Mouse (Mus musculus) forelimb bud, embryonic 11.5 days (tissue): ENCODE data around the gene Stra8.

Experiments used
- DNase-seq: peaks from one replicate; pipeline ENCODE4 v3.0.0-alpha.2; 2012; ENCODE audit warnings: low read depth, low spot score

Gene Stra8

DNA sequence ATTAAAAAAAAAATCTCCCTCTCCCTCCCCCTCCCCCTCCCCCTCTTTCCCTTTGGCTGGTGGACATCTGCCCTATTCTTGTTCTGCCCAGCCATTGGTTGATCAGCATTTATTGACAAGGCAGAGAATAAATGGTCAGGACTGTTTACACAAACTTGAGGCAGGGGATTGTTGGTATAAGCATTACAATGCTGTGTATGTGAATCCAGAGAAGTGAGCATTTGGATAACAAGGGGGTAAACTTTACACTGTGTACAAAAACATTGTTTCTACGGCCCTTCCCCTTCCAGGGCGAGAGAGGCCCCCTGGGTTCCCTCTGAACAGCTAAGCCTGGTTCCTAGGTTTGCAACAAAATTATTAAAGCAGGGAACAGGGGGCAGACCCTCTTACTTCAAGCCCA, 21.5 kb downstream of the Stra8 start:
- no peak for DNase-seq

DNA sequence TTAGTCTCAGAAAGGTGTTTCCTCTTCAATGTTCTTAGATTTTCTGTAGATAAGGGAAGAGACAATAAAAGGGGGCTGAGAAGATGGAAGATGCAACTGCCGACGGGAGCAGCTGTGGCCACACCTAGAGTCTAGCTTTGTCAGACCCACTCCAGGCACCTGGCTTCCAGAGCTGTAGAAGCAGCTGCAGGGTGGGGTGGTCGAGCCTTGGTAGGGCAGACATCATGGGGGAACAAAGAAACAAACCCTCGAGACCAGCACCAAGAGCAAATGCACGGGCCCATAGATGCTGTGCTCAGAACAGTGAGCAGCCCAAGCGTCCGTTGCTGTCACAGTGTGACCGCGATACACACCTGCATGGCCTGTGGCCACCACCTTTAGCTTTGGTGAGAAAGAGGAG, 22.5 kb downstream of the Stra8 start:
- no peak for DNase-seq

DNA sequence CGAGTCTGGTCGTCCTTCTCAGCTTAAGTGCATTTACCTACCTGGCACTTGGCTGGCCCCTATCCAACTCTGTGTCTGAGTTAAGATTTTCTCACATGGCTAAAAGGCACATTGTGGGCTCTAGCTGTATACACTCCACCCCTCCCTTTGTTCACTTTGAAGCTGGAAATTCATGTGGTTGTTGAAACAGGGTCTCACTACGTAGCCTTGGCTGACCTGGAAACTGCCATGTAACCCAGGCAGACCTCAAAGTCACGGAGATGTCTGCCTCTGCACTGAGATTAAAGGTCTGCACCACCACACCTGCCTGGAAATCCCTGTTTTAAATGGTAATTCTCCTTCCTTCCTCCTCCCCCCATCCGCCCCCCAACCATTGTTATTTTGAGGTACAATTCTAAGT, 23.5 kb downstream of the Stra8 start:
- DNase-seq, result no peak

DNA sequence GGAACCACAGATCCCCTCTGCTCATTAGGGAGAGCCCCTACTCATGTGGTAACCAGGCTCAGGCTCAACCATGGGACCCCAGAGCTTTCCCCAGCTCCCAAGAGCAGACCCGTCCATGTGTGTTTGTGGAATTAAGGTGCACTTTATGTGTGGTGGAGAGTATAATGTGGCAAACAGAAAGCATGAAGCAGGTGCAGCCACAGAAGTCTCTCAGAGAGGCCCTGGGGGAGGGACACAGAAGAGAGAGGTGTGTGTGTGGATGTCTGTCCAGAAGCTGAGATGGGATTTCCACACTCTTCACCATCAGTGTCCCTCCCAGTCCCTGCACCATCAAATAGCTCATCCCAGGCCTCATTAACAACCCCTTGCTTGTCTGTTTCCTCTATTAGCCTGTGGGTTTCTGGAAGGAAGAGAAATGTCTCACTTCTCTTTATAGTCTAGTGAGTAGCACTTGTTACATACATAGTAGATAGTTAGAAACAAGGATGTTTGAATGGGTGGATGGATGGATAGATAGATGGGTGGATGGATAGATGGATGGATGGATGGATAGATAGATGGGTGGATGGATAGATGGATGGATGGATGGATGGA, 26.6 kb downstream of the Stra8 start:
- DNase-seq, result no peak

DNA sequence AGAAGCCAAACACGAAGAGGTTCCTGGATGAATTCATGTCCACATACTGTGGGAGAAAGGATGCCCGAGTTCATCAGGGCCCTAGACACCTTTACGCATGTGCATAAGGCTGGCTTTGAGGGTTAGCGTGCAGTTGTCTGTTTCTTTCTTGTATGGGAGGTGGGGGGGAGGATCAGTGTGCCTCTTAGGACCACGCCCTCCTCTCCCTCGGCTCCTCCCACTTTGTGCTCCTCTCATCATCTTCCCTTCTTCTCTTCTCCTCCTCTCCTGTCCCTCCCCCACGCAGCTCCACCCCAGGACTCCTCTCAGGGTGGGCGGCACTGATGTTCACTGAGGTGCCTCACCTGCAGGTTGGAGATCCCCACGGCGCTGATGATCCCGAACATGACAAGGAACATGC, 28.5 kb downstream of the Stra8 start:
- DNase-seq, result no peak

DNA sequence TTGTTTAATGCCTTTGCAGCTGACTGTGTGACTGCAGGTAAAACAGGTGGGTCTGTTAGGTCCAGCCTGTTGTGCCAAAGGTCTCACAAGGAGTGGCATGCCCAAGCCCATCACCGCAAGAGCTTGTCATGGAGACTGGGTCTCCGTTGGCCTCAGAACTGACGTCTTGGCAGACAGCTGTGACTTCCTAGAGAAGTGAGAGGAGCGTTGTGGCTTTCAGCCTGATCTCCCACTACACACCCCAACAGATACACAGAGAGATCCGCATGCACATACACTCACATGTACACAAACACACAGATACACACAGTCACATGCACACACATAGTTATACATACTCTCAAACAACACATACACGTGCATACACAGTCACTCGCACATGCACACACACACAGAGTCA, 31.6 kb downstream of the Stra8 start:
- DNase-seq, result no peak

DNA sequence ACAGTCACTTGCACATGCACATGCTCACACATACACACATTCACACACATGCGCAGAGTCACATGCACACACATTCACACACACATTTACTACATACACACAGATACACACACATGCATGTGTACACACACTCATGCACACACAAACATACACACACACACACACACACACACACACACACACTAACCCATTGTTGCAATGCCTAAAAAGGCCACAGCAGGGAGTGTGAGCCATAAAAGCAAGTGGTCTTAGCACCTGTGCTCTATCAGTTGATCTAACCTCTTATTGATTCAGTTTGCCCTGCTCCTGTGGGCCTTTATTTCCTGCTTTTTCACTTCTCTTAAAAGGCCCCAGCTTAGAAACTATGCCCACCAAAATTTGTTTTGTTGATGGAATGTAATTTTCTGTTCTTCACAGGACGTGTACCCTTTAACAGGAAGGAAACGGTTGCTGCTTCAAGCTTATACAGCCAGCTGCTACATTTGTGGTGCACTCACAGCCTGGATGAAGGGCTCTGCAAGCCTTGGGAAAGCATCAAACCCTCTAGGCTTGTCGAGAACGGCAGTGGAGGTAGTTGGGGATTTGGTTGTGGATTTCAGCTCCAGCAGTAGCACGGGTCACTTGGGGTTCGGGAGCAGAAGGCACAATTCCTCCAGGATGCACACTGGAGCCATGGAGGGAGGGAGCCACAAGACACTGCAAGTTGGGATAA, 32.1 kb downstream of the Stra8 start:
- DNase-seq, result no peak

DNA sequence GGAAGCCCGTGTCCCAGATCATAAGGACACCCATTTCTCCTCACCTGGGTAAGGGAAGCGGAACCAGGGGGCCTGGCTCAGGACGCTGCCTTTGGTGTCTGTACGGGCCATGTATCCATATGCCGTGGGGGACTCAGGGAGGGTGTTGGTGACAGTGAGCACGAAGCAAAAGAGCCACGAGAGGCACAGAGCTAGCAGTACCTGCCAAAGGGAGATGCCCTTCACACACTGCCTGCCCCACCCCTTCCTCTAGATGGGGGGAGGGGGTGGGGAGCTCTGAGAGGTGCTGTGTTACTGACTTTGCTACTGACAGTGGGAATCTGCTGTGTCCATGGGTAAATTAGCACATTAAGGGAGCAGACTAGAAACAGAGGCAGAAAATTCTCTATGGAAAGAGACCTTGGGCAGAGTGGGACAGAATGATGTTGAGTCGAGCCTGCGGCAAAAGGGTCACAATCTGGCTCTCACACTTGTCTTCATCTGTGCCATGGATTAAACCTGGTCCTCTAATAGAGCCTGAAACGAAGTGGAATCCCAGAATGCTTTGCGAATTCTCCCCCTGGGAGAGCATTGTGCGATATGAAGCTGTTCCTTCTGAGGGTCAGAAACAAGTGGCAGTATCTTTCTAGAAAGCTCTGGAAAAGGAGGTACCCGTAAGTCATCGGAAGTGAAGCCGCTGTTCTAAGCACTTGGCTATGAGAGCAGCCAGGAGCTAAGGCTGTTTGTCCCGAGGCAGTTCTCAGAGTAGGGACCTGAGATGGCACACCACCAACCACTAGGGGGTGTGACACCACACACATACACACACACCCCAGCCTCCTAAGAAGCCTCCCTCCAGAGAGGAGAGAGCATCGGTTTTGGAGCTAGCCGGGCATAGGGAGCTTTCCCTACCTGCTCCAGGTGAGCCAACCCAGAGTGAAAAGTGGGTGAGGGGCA, 35.2 kb downstream of the Stra8 start:
- peak; percentile 39 for DNase-seq

DNA sequence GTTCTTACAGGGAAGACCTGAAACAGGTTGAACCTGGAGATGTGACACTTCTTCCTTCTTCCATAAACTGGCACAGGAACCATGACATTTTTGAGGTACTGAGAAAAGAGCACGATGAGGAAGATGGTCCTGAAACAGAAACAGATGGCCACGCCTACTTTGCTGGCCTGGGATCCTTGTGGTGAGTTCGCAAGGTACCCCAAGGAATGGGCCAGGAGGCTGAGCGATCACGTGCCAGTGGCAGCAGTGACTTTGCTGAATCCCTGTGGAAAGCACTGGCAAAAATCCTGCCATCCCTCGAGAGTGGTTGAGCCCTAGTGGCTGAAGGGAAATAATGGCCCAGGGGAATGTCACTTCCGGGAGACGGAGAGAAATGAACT, 35.9 kb downstream of the Stra8 start:
- no peak for DNase-seq

DNA sequence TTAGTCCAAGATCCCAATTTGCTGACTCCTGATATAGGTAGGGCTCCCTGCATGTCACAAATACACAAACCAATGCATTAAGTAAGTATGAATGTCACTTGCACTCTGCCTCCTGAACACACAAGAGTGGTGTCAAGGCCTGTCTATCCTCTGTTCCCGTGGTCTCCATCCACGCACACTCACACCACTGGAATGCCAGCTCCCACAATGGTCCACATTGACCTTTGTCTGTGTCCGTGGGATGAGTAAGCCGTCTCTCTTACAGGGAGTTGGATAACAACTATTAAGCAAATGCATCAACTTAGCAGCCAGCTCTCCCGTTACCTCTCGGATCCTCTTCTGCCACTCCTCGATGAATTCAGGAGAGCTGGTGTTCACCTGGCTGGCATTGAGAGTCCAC, 39.2 kb downstream of the Stra8 start:
- DNase-seq, result no peak

DNA sequence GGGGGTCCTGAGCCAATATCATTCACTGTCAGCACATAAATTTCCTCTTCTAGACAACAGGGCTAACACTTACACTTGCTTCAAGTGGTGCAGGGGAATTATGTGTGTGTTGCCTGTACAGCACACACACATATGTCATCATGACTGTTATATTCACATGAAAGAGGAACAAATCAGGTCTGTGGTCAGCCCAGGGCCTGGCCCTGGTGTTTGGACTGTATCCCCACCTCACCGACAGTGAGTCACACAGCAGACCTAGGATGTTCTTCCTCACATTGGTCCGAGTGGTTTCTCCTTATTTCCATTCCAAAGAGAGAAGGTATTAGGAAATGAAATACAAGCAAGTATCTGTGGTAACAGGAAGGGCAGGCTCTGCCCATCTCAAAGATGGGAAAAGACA, 44.6 kb downstream of the Stra8 start:
- no peak for DNase-seq

DNA sequence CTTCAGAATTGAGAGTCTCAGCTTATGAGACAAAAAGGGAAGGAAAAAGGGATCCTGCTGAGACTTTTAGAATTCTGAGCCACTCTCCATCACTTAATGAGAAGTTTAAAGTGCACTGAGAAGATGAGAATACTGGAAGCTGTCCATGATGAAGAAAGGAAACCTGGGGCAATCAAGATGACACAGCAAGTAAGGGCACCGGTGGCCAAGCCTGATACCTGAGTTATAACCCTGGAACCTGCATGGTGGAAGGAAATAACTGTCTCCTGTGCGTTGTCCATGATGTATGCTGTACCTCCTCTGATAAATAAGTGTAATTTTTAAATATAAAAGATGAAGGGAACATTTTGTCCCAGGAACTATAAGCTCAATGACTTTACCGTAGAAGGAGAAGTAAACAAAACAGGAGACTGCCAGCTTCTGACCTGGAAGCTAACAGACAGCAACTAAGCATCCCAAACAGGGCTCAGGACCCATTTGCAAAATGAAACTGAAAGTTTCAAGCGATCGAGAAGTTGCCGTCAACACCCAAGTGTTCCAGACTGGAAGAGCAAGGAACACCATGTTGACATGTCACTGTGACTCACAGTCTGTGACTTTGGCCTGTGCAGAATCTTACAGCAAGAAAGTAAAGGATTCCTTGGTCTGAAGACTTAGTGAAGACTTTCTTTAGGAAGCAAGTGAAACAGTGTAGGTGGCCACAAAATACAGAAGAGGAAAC, 46.0 kb downstream of the Stra8 start:
- no peak for DNase-seq

DNA sequence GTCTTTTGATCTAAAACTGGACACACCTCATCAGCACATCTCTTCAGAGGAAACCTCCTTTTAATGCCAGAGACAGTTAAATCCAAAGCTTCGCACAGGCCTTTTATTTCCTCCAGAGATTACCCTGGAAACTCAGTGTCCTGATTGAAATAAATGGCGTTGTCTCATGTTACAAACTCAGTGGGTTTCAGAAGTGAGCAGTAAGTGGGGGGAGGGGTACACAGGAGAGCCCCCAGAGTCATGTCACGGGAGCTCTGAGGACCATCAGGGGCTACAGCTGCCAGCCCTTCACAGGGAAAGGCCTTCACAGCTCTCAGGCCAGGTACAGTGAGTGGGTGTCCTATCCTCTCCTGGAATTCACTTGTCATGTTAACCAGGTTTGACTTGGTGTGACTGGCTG, 51.2 kb downstream of the Stra8 start:
- DNase-seq, result peak; percentile 24

DNA sequence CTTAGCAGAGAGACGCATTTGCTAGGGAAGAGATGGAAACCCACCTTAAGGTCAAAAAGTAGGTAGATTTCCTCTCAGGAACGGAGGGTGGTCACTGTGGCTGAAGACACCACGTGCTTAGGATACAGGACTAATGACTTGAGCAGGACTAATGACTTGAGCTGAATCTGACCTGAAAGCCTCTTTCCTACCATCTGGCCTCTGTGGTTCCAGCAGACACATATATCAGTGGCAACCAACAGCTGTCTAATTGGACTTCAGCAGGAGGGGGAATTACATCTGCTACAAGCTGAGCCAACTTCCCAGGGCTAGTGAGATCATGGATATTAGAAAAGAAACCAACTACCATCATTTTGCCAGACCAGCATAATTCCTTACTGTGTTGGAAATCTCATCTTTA, 59.3 kb downstream of the Stra8 start:
- DNase-seq, result no peak

DNA sequence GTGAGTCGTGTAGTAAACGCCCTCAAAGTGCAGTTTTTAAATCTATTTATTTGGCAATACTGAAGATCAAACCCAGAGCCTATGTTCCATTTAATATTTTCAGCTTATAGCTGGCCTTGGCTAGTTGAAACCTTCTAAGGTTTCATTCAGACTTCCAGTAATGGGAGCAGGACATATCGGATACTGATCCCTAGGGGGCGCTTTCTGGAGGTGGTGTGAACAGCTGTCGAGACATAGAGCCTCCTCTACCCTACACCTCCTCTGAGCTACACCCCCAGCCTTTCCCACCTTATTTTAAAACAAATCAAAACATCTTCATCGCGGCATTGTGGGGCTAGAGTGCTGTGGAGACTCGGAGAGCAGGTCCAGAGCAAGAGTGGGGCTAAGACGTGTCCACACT, 60.7 kb downstream of the Stra8 start:
- DNase-seq, result no peak

DNA sequence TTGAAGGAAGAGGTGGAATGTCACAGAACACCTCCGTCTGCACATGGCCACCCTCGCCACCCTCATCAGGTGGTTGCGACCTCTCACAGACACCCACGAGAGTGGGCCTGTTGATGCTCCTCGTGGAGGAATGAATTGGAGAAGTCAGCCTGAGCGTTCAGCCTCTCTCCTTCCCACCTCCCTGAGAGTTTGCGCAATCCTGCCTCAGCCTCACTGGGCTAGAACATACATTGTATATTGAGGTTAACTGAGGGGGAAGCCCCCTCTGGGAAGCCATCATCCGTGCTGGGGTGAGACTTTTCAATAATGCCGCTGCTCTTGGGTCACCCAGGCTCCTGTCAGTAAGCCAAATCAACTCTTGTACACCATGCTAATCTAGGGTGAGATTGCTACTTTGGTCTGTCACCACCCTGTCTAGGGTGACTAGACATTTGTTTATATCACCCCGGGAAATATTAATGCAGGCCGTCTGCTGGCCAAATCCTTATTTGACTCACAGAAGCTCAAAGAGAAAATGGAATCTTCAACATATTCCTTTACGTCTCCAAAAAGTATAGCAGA, 67.2 kb downstream of the Stra8 start:
- no peak for DNase-seq

DNA sequence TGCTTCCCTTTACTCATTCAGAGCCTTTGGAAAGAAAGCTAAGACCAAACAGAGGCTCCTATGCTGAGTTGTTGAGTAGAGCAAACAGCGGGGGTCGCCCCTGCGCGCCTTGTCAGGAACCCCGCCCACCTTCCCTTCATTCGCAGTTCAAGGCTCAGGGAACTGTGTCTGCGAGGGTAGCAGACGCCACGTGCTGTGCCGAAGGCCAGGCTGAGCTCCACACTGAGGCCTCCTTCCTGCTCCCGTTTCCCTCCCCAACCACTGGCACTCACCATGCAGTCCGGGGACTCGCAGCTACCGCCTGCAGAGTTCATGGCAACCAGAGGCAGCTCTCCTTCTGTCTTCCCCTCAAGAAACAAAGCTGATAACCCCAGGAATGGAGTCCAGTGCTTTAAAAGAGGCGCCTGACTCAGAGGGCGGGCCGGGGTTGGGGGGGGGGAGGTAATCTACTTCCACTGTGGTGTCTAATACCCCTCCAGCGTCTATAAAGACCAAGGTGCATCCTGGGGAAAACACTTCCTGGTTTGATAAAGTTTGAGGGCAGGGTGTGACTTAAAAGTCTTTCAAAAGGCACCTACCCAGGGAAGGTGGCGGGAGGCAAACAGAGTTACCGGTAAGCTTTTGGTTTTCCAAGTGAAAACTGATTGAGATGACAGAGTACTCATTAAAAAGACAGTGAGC, 68.3 kb downstream of the Stra8 start, which contains the start of gene Slc23a4:
TSS of gene Slc23a4 (minus strand) at position 324 of the 681 bp plus-strand sequence.
- no peak for DNase-seq
